Mouse (Mus musculus) T-helper 1 cell (primary cell): ENCODE data around the gene Fopnl.

Experiments used
- in situ Hi-C: fragments of 300-600 bp; cut with MboI, MseI; formaldehyde crosslinking; loops from one replicate; pipeline ENCODE4 v1.15.1; 2025; ENCODE audit warnings: high pct_unique_total_duplicates

Fopnl gene

DNA sequence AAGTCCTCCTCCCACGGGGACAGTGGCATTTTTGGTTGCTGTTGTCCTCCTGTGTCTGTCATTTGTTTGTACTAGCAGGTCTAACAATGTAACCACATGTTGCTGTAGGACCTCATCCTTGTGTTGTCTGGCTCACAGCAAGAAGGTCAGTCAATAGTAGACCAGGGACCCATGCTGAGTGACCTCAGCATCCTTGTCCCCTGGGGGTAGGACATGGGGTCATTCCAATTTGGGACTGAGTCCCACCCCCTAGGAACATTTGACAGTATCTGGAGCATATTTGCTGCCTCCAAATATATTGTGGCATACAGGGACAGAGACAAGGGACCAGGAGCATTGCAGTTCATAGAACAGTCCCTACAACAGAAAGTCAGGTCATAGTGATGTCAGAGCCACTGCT is 67.3 kb downstream of the Fopnl start:
- in situ Hi-C loops: no loop called here
